Mouse (Mus musculus) lung, embryonic 15.5 days (tissue): ENCODE data around the gene Gcc2. TPM values are rescaled to one million over a fixed set of nuclear protein-coding genes. Genes with fewer than 3 reads are reported as not detected.
"Not testable (repeated sequence)": the region's sequence is repeated elsewhere in the genome, so short reads cannot be mapped to it uniquely, and the experiment has no call there.

Experiments used
- ATAC-seq: fragments of 200-750 bp; cut with Nextera tagmentation; 2 replicates; pipeline ENCODE4 v1.8.0; 2017; ENCODE audit warnings: moderate number of reproducible peaks, borderline replicate concordance; ENCODE audit not compliant: low FRiP score, low TSS enrichment; ENCODE audit errors: extremely low read depth
- H3K27ac ChIP-seq: fragments of 300-500 bp; sonication (generic); 2 replicates; pipeline ENCODE4 v1.5.1; 2015; ENCODE audit warnings: moderate library complexity, mild to moderate bottlenecking, inconsistent platforms
- H3K27me3 ChIP-seq: fragments of 300-500 bp; sonication (generic); 2 replicates; pipeline ENCODE4 v1.6.1; 2015; ENCODE audit warnings: inconsistent platforms
- H3K36me3 ChIP-seq: fragments of 300-500 bp; sonication (generic); 2 replicates; pipeline ENCODE4 v1.6.1; 2015; ENCODE audit warnings: inconsistent platforms
- H3K4me1 ChIP-seq: fragments of 300-500 bp; sonication (generic); 2 replicates; pipeline ENCODE4 v1.6.1; 2015; ENCODE audit warnings: inconsistent platforms
- H3K4me2 ChIP-seq: fragments of 300-500 bp; sonication (generic); 2 replicates; pipeline ENCODE4 v1.6.1; 2015; ENCODE audit warnings: inconsistent platforms, mild to moderate bottlenecking, moderate library complexity
- H3K4me3 ChIP-seq: fragments of 300-500 bp; sonication (generic); 2 replicates; pipeline ENCODE4 v1.5.1; 2015; ENCODE audit warnings: mild to moderate bottlenecking, inconsistent platforms
- H3K9ac ChIP-seq: fragments of 300-500 bp; sonication (generic); 2 replicates; pipeline ENCODE4 v1.6.1; 2015; ENCODE audit warnings: inconsistent platforms
- H3K9me3 ChIP-seq: fragments of 300-500 bp; sonication (generic); 2 replicates; pipeline ENCODE4 v1.6.1; 2016; ENCODE audit warnings: inconsistent platforms
- WGBS: fragments of 180-500 bp; shearing (Covaris S2); methylation state at CpG from one replicate; pipeline ENCODE4 v1.1.7; 2015; 5-methylcytosine and 5-hydroxymethylcytosine counted together
- polyA plus RNA-seq: library from polyadenylated mRNA; unstranded; fragments of >200 nt; fragmentation: Nextera tagmentation; extraction: Ambion mirVana; gene quantifications from 2 replicates; pipeline ENCODE4 v1.2.1, GENCODE M21; 2015

Gcc2 gene
- polyA plus RNA-seq, 1 experiment from 2014 or later, result 88.6 TPM

DNA sequence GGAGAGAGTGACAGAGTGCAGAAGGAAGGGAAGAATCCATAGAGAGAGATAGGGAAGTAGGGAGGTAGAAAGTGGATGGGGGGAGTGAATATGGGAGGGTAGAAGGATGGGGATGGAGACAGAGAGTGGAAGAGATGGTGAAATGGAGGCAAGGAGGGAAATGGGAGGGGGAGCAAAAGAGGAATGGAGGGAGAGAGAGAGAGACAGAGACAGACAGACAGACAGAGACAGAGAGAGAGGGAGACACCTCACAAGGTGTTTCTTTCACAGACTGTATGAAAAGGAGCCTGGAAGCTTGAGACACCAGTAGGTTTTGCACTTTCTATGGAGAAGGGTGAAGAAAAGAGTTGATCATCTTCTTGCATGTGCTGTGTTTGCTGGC is 21.6 kb upstream of the Gcc2 start:
- not testable (repeated sequence) for H3K4me2 ChIP-seq, H3K4me3 ChIP-seq, H3K36me3 ChIP-seq, H3K9ac ChIP-seq, ATAC-seq, H3K27ac ChIP-seq, H3K27me3 ChIP-seq, H3K4me1 ChIP-seq
- peaks cover 18% of the 10 kb centered on the region; the same call in 1 of the 2 replicates for H3K9me3 ChIP-seq

GRCm38 (mm10) chr10:58234985-58235384 is 20.3 kb upstream of the Gcc2 start:
- H3K36me3 ChIP-seq, result not testable (repeated sequence)

GRCm38 (mm10) chr10:58236613-58237012 is 18.7 kb upstream of the Gcc2 start, which contains the start of gene Gm4981:
Gene Gm4981, minus strand, starts transcription at chr10:58236701.
- no peak within 1 kb of the TSS for H3K27ac ChIP-seq
- H3K4me3 ChIP-seq, result no peak within 1 kb of the TSS
- H3K9me3 ChIP-seq, result peaks cover 14% of the 10 kb centered on the region; the same call in 1 of the 2 replicates
- ATAC-seq, result no peak
- no peaks in the 10 kb centered on the region for H3K36me3 ChIP-seq
- H3K4me2 ChIP-seq, result no peak within 1 kb of the TSS
- 83% methylated on average over 10 of the region's 10 CpGs for WGBS
- H3K4me1 ChIP-seq, result no peaks in the 10 kb centered on the region
- H3K9ac ChIP-seq, result no peak within 1 kb of the TSS
- H3K27me3 ChIP-seq, result no peaks in the 10 kb centered on the region

More at GRCm38 (mm10) chr10:58234985-58235384, 20.3 kb upstream of the Gcc2 start:
- ATAC-seq, H3K27ac ChIP-seq, H3K4me1 ChIP-seq, H3K9ac ChIP-seq, H3K4me2 ChIP-seq, H3K4me3 ChIP-seq, H3K27me3 ChIP-seq: not testable (repeated sequence)
- peaks cover 18% of the 10 kb centered on the region; the same call in 1 of the 2 replicates for H3K9me3 ChIP-seq
- WGBS, result 68% methylated on average over 4 of the region's 4 CpGs

DNA sequence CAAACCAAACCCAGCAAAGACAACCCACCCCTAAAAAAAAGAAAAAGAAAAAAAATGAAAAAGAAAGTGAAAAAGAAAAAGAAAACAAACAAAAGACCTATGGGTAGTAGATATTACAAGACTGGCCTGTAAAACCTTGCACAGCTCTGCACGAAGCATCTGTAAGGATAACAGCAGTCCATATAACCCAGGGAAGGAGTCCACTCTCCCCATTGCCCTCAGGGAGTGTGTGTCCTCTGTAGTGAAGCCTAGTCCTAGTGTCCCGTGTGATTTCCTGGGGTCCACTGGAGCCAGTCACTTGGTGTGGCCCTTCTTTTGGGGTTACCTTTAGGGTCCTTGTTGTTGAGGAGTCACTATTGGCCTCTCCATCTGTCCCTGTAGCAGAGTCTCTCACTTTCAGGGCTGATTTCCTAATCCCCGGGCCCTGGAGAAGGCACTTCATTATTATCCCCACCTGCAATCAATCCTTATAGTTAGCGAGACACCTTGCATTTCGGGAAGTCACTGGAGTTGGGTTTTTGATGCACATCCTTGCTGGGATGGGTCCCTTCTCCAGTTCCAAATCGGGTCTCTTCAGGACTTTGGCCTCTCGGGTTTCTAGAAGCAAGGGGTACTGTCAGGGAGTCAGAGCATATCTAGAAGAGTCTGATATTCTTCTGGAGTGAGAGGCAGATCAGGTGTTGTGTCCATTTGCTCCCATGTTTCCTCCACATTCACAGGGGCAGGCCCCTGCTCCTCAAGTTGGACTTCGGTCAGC is 16.1 kb upstream of the Gcc2 start:
- not testable (repeated sequence) for H3K36me3 ChIP-seq, H3K4me3 ChIP-seq, H3K9ac ChIP-seq, H3K4me2 ChIP-seq, H3K4me1 ChIP-seq, H3K9me3 ChIP-seq, H3K27me3 ChIP-seq, H3K27ac ChIP-seq
- ATAC-seq, result peak; percentile 87
- 80% methylated on average over 8 of the region's 8 CpGs for WGBS

DNA sequence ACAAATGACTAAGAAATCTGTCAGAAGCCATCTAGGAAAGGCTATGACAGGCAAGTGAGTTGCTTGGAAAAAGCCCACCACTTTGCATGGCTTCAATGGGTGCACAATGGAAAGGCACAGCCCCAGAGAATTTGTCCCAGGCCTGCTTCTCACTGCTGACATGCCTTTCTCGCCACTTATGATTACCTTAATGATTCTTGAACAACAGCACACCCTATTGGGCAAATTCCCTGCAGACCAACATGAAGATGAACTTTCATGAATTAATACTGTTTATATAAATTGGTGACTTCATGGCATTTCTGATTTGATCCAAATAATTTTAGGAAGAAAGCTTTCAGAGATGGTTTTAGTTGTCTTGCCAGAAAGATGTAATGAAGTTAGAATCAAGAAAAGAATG is 5.8 kb upstream of the Gcc2 start:
- WGBS, result 26% methylated on average over 1 of the region's 1 CpGs
- no peaks in the 10 kb centered on the region for H3K27me3 ChIP-seq
- H3K9ac ChIP-seq, result no peak overlapping the region
- H3K9me3 ChIP-seq, result no peaks in the 10 kb centered on the region
- no peak overlapping the region for H3K4me2 ChIP-seq
- no peak overlapping the region for H3K27ac ChIP-seq
- H3K4me1 ChIP-seq, result peaks cover under 1% of the 10 kb centered on the region; the same call in 1 of the 2 replicates
- no peak for ATAC-seq
- H3K4me3 ChIP-seq, result no peak overlapping the region
- H3K36me3 ChIP-seq, result no peaks in the 10 kb centered on the region

DNA sequence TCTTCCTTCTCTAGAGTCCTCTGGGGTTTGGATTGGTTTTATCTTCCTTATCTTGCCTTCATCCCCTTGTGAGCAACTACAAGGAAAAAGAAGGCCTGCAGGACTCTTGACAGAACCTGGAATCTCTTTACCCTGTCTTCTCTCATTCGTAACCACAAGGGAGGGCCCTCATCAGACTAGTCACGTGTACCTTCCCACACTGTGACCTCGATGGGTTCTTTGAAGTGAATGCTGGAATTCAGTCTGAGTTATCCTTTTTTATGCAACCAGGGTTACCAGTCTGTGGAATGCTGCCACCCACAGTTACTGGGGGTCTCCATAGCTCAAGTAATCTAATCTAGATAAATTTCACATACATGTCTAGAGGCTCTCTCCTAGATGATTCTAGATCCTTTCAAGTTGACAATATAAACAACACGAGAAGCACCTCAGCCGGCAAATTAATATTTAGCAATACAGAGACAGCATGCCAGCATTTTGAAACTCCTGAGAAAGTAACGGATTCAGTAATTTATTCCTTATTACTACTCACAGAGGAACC is 592 bp upstream of the Gcc2 start:
- Histone ChIP-seq H3K4me2 (peak overlapping the region; percentile 55), H3K27me3 (no peaks in the 10 kb centered on the region), H3K9ac (peak overlapping the region; percentile 65; the same call in 1 of the 2 replicates), H3K4me3 (peak overlapping the region; percentile 73), H3K4me1 (peaks cover 9% of the 10 kb centered on the region; the same call in 1 of the 2 replicates), H3K36me3 (peaks cover 9% of the 10 kb centered on the region), H3K9me3 (no peaks in the 10 kb centered on the region), H3K27ac (no peak overlapping the region)
- WGBS, result 23% methylated on average over 6 of the region's 6 CpGs
- ATAC-seq, result peak; percentile 13; the same call in 1 of the 2 replicates

- Histone ChIP-seq H3K27me3 (no peaks in the 10 kb centered on the region), H3K9me3 (no peaks in the 10 kb centered on the region), H3K4me3 (peak overlapping the region; percentile 73), H3K9ac (peak overlapping the region; percentile 65), H3K4me2 (peak overlapping the region; percentile 55), H3K27ac (peak overlapping the region; percentile 85), H3K4me1 (peaks cover 9% of the 10 kb centered on the region; the same call in 1 of the 2 replicates), H3K36me3 (peaks cover 19% of the 10 kb centered on the region)
- no peak for ATAC-seq
- under 1% methylated on average over 4 of the region's 4 CpGs for WGBS
Measured at GRCm38 (mm10) chr10:58255954-58256353, 657 bp downstream of the Gcc2 start.

DNA sequence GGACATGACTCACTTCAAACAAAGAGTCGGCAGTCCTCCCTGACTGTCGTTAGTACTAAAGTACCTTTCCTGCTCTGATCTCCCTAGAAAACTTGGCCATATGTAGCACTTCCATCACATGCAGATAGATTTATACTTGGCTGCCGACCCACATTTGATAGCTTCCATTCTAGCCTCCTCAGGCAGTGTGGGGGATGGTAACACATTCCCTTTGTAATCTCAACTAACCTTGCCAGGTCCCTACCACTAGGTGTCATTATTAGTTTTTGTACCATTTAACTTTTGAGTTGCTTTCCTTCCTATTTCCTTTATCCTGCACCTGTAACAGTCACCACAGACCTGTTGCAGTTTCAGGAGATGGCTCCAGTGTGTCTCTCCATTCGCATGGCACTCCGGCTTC is 3.2 kb downstream of the Gcc2 start:
- peaks cover 30% of the 10 kb centered on the region for H3K36me3 ChIP-seq
- H3K4me1 ChIP-seq, result peaks cover 9% of the 10 kb centered on the region; the same call in 1 of the 2 replicates
- no peak overlapping the region for H3K9ac ChIP-seq
- no peak overlapping the region for H3K4me3 ChIP-seq
- H3K9me3 ChIP-seq, result no peaks in the 10 kb centered on the region
- no peaks in the 10 kb centered on the region for H3K27me3 ChIP-seq
- no peak overlapping the region for H3K27ac ChIP-seq
- 50% methylated on average over 5 of the region's 5 CpGs for WGBS
- H3K4me2 ChIP-seq, result no peak overlapping the region
- ATAC-seq, result no peak

DNA sequence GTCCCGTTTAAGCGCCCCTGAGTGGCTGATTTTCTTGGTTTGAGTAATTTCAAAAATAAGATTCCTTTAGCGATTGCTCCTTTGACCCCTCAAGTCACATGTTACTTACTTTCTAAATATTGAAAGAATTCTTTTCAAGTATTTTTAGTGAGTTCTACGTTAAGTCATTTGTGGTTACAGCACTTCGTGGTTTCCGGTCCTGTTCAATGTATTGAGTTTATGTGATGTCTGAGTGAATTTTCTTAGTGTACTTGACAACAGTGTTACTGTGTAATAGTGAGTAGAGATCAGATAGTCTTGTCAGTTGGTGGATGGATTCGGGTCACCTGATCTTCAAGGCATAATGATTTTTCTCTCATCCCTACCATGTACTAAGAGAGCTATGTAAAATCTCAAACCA is 26.9 kb downstream of the Gcc2 start:
- Histone ChIP-seq H3K9me3 (no peaks in the 10 kb centered on the region), H3K9ac (no peak overlapping the region), H3K27ac (no peak overlapping the region), H3K4me3 (no peak overlapping the region), H3K4me1 (no peaks in the 10 kb centered on the region), H3K27me3 (no peaks in the 10 kb centered on the region), H3K36me3 (peaks cover 55% of the 10 kb centered on the region), H3K4me2 (no peak overlapping the region)
- ATAC-seq, result no peak
- WGBS, result 90% methylated on average over 7 of the region's 7 CpGs

DNA sequence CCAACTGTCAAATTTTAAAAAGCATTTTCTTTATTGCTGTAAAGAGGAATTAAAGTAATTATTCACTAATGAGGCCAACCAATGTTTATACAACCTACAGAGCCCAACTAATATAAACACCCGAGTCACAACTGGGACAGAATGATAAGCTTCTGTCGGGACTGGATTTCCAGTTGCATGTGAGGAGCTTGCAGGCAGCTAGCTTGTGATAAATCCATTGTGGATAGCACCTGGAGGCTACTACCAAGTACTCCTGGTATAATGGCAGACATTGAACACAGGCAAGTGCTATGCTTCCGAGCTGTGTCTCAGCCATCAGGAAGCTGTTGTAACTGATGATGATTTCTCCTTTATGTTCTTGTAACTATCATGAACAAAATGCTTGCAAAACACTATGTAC is 35.4 kb downstream of the Gcc2 start:
- no peaks in the 10 kb centered on the region for H3K27me3 ChIP-seq
- no peaks in the 10 kb centered on the region for H3K4me1 ChIP-seq
- H3K4me3 ChIP-seq, result no peak overlapping the region
- WGBS, result 52% methylated on average over 3 of the region's 3 CpGs
- H3K9ac ChIP-seq, result no peak overlapping the region
- no peak for ATAC-seq
- peaks cover 83% of the 10 kb centered on the region for H3K36me3 ChIP-seq
- H3K27ac ChIP-seq, result no peak overlapping the region
- H3K9me3 ChIP-seq, result no peaks in the 10 kb centered on the region
- H3K4me2 ChIP-seq, result no peak overlapping the region

GRCm38 (mm10) chr10:58294246-58294645 is 38.9 kb downstream of the Gcc2 start:
- 97% methylated on average over 3 of the region's 3 CpGs for whole genome bisulfite sequencing
- no peak overlapping the region for H3K4me2 ChIP-seq

DNA sequence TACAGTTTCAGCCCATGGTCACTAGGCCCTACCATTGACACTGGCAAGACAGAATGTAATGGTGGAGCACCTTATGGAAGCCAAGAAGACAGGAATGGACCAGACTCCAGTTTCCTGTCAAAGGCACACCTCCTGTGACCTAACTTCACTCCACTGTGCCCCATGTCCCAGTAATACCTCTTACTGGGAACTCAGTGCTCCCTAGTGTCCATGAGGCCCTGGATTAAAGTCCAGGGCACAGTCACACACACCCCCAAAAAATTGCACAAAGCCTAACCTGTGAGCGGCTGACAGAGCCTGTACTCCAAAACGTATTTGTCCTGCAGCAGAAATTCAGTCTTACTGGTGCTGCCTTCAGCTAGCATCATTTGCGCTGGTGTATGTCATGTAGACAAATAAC is 40.3 kb downstream of the Gcc2 start:
- no peaks in the 10 kb centered on the region for H3K4me1 ChIP-seq

More at GRCm38 (mm10) chr10:58294246-58294645, 38.9 kb downstream of the Gcc2 start:
- H3K9ac ChIP-seq, result no peak overlapping the region
- no peaks in the 10 kb centered on the region for H3K4me1 ChIP-seq
- H3K36me3 ChIP-seq, result peaks cover 85% of the 10 kb centered on the region
- H3K27me3 ChIP-seq, result no peaks in the 10 kb centered on the region
- no peak overlapping the region for H3K27ac ChIP-seq
- no peaks in the 10 kb centered on the region for H3K9me3 ChIP-seq
- no peak overlapping the region for H3K4me3 ChIP-seq
- no peak for ATAC-seq

More for the DNA sequence above, 40.3 kb downstream of the Gcc2 start:
- ATAC-seq, result no peak
- no peak overlapping the region for H3K4me2 ChIP-seq
- no peak overlapping the region for H3K9ac ChIP-seq
- H3K9me3 ChIP-seq, result no peaks in the 10 kb centered on the region
- peaks cover 90% of the 10 kb centered on the region for H3K36me3 ChIP-seq
- no peak overlapping the region for H3K4me3 ChIP-seq
- no peaks in the 10 kb centered on the region for H3K27me3 ChIP-seq
- no peak overlapping the region for H3K27ac ChIP-seq
- 94% methylated on average over 3 of the region's 3 CpGs for WGBS
